Mouse (Mus musculus): Measurements from ENCODE around the gene Ptprj. TPM values are rescaled to one million over a fixed set of nuclear protein-coding genes. Genes with fewer than 3 reads are reported as not detected.
"Not testable (repeated sequence)": the region's sequence is repeated elsewhere in the genome, so short reads cannot be mapped to it uniquely, and the experiment has no call there.

Ptprj gene
- polyA plus RNA-seq, 1 experiment from 2014 or later: 5.4 TPM

DNA sequence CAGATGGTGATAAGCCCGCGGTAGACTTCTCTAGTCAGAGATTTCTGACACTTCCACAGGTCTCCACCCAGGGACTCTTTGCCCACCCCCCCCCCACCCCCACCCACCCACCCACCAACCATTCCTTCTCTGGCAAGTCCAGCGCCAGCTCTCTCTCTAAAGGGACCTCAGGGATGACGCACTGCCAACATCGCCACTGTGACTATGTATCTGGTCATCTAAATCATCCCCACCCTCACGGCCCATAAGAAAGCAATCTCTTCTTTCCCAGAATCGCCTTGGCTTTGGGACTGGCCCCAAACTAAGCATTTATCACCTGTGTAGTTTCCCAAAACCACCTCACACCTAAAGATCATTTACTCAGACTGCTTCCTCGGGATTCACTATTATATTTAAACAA lies 5.9 kb downstream of the Ptprj start:
- H3K9ac ChIP-seq (ENCODE audit: low read depth, low read length): no peak overlapping the region
- ATAC-seq: no peak
- H3K4me1 ChIP-seq (ENCODE audit: control insufficient read depth, insufficient read depth, low read length): peaks cover 6% of the 10 kb centered on the region
- H3K36me3 ChIP-seq (ENCODE audit: control insufficient read depth, insufficient read depth, low read length): no peaks in the 10 kb centered on the region
- no peak overlapping the region for H3K4me3 ChIP-seq (ENCODE audit: low read depth, low read length)
- no peak overlapping the region for H3K27ac ChIP-seq (ENCODE audit: low read length)
- H3K27me3 ChIP-seq (ENCODE audit: control insufficient read depth, insufficient read depth, low read depth, low read length): no peaks in the 10 kb centered on the region
- WGBS: 85% methylated on average over 7 of the region's 8 CpGs
- no peaks in the 10 kb centered on the region for H3K9me3 ChIP-seq (replicated peaks; ENCODE audit: control insufficient read depth, low read length, poor library complexity, severe bottlenecking)
- no peak overlapping the region for H3K4me2 ChIP-seq (ENCODE audit: low read length)

GRCm38 (mm10) chr2:90573640-90574526 lies 6.6 kb downstream of the Ptprj start:
- Histone ChIP-seq H3K9ac (ENCODE audit: low read depth, low read length) (no peak overlapping the region), H3K9me3 (replicated peaks; ENCODE audit: control insufficient read depth, low read length, poor library complexity, severe bottlenecking) (no peaks in the 10 kb centered on the region), H3K36me3 (ENCODE audit: control insufficient read depth, insufficient read depth, low read length) (no peaks in the 10 kb centered on the region), H3K4me2 (ENCODE audit: low read length) (no peak overlapping the region), H3K27me3 (ENCODE audit: control insufficient read depth, insufficient read depth, low read depth, low read length) (no peaks in the 10 kb centered on the region), H3K4me1 (ENCODE audit: control insufficient read depth, insufficient read depth, low read length) (peaks cover 4% of the 10 kb centered on the region), H3K4me3 (ENCODE audit: low read depth, low read length) (no peak overlapping the region), H3K27ac (ENCODE audit: low read length) (no peak overlapping the region)
- ATAC-seq: 0 out of 2 replicates have a peak, but pooled peaks have one; percentile 30
- 75% methylated on average over 17 of the region's 17 CpGs for WGBS

GRCm38 (mm10) chr2:90572126-90572525 lies 8.3 kb downstream of the Ptprj start:
- no peak for ATAC-seq

GRCm38 (mm10) chr2:90571399-90571798 lies 9.0 kb downstream of the Ptprj start:
- H3K4me1 ChIP-seq (ENCODE audit: control insufficient read depth, insufficient read depth, low read length): not testable (repeated sequence)
- 91% methylated on average over 6 of the region's 6 CpGs for WGBS

More at GRCm38 (mm10) chr2:90572126-90572525, 8.3 kb downstream of the Ptprj start:
- Histone ChIP-seq H3K4me2 (ENCODE audit: low read length) (no peak overlapping the region), H3K27me3 (ENCODE audit: control insufficient read depth, insufficient read depth, low read depth, low read length) (no peaks in the 10 kb centered on the region), H3K9me3 (replicated peaks; ENCODE audit: control insufficient read depth, low read length, poor library complexity, severe bottlenecking) (no peaks in the 10 kb centered on the region), H3K9ac (ENCODE audit: low read depth, low read length) (no peak overlapping the region), H3K27ac (ENCODE audit: low read length) (no peak overlapping the region), H3K4me1 (ENCODE audit: control insufficient read depth, insufficient read depth, low read length) (no peaks in the 10 kb centered on the region), H3K4me3 (ENCODE audit: low read depth, low read length) (no peak overlapping the region), H3K36me3 (ENCODE audit: control insufficient read depth, insufficient read depth, low read length) (no peaks in the 10 kb centered on the region)
- WGBS: 71% methylated on average over 5 of the region's 5 CpGs

DNA sequence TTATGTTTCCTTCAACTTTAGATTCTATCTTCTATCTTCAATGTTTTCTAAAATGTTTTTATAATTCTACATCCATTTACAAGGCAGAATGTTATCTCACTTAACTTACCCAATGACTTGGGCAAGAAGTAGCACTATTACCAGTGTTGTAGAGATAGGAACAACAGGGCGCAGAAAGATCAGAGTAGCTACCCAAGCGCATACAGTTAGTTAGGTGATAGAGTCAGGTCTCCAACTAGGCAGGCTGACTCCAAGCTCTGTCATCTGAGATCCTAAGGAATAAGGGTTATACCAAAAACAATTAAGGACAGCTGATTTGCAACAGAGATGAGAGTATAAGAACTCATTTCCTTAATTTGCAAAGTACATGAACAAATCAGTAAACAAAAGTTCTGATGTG lies 9.6 kb downstream of the Ptprj start:
- no peak overlapping the region for H3K4me2 ChIP-seq (ENCODE audit: low read length)
- H3K9me3 ChIP-seq (replicated peaks; ENCODE audit: control insufficient read depth, low read length, poor library complexity, severe bottlenecking): no peaks in the 10 kb centered on the region
- WGBS: 96% methylated on average over 2 of the region's 2 CpGs
- ATAC-seq: no peak
- no peaks in the 10 kb centered on the region for H3K27me3 ChIP-seq (ENCODE audit: control insufficient read depth, insufficient read depth, low read depth, low read length)
- no peak overlapping the region for H3K4me3 ChIP-seq (ENCODE audit: low read depth, low read length)
- no peak overlapping the region for H3K27ac ChIP-seq (ENCODE audit: low read length)
- no peak overlapping the region for H3K9ac ChIP-seq (ENCODE audit: low read depth, low read length)
- H3K36me3 ChIP-seq (ENCODE audit: control insufficient read depth, insufficient read depth, low read length): no peaks in the 10 kb centered on the region
- no peaks in the 10 kb centered on the region for H3K4me1 ChIP-seq (ENCODE audit: control insufficient read depth, insufficient read depth, low read length)

More at GRCm38 (mm10) chr2:90571399-90571798, 9.0 kb downstream of the Ptprj start:
- not testable (repeated sequence) for H3K27ac ChIP-seq (ENCODE audit: low read length); H3K9ac ChIP-seq (ENCODE audit: low read depth, low read length); H3K27me3 ChIP-seq (ENCODE audit: control insufficient read depth, insufficient read depth, low read depth, low read length); H3K9me3 ChIP-seq (replicated peaks; ENCODE audit: control insufficient read depth, low read length, poor library complexity, severe bottlenecking); H3K36me3 ChIP-seq (ENCODE audit: control insufficient read depth, insufficient read depth, low read length); H3K4me3 ChIP-seq (ENCODE audit: low read depth, low read length); H3K4me2 ChIP-seq (ENCODE audit: low read length); ATAC-seq

DNA sequence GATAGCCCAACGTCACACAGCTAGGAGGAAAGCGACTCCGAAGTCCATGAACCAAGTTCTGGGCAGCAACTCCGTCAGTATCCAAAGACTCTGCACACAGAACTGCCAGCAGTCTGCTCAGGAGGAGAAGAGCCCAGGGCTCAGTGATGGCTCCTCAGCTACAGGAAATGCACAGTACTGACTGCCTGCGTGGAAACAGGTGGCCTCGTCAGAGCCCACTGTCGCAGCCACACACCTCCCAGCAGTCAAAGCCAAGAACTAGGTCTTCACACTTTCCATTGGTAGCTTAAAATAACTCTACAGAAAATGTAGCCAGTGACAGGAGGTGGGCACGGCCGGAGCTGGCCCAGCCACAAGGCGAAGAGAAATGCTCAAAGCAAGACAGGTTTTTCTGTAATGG lies 10.2 kb downstream of the Ptprj start:
- no peaks in the 10 kb centered on the region for H3K4me1 ChIP-seq (ENCODE audit: control insufficient read depth, insufficient read depth, low read length)
- no peak for ATAC-seq
- no peak overlapping the region for H3K4me3 ChIP-seq (ENCODE audit: low read depth, low read length)
- H3K9ac ChIP-seq (ENCODE audit: low read depth, low read length): no peak overlapping the region
- H3K36me3 ChIP-seq (ENCODE audit: control insufficient read depth, insufficient read depth, low read length): no peaks in the 10 kb centered on the region
- no peaks in the 10 kb centered on the region for H3K27me3 ChIP-seq (ENCODE audit: control insufficient read depth, insufficient read depth, low read depth, low read length)
- H3K27ac ChIP-seq (ENCODE audit: low read length): no peak overlapping the region
- WGBS: 91% methylated on average over 10 of the region's 10 CpGs
- H3K9me3 ChIP-seq (replicated peaks; ENCODE audit: control insufficient read depth, low read length, poor library complexity, severe bottlenecking): no peaks in the 10 kb centered on the region
- no peak overlapping the region for H3K4me2 ChIP-seq (ENCODE audit: low read length)

GRCm38 (mm10) chr2:90568961-90569481 lies 11.4 kb downstream of the Ptprj start:
- no peak; the same call in 1 of the 2 replicates for ATAC-seq
- H3K9ac ChIP-seq (ENCODE audit: low read depth, low read length): no peak overlapping the region
- H3K27ac ChIP-seq (ENCODE audit: low read length): no peak overlapping the region
- H3K4me2 ChIP-seq (ENCODE audit: low read length): no peak overlapping the region
- no peak overlapping the region for H3K4me3 ChIP-seq (ENCODE audit: low read depth, low read length)
- no peaks in the 10 kb centered on the region for H3K36me3 ChIP-seq (ENCODE audit: control insufficient read depth, insufficient read depth, low read length)
- no peaks in the 10 kb centered on the region for H3K9me3 ChIP-seq (replicated peaks; ENCODE audit: control insufficient read depth, low read length, poor library complexity, severe bottlenecking)
- 87% methylated on average over 7 of the region's 7 CpGs for WGBS
- H3K27me3 ChIP-seq (ENCODE audit: control insufficient read depth, insufficient read depth, low read depth, low read length): no peaks in the 10 kb centered on the region
- no peaks in the 10 kb centered on the region for H3K4me1 ChIP-seq (ENCODE audit: control insufficient read depth, insufficient read depth, low read length)

DNA sequence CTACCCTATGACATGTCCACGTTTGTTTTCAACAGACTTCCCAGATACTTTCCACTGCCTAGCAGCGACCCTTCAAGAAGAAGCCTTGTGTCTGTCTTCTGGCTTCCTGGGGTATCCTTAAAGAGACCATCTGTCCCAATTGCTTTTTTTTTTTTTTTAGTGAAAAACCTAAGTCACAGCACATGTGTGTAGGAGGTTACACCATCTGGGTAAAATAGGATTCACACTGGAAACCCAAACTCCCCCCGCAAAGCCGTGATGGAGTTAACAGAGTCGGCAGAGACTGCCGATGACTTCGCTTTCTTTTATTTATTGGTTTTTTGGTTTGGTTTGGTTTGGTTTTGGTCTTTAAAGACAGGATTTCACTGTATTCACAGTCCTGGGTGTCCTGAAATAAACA lies 12.4 kb downstream of the Ptprj start:
- Histone ChIP-seq H3K4me2 (ENCODE audit: low read length) (no peak overlapping the region), H3K36me3 (ENCODE audit: control insufficient read depth, insufficient read depth, low read length) (no peaks in the 10 kb centered on the region), H3K9ac (ENCODE audit: low read depth, low read length) (no peak overlapping the region), H3K27ac (ENCODE audit: low read length) (no peak overlapping the region), H3K4me1 (ENCODE audit: control insufficient read depth, insufficient read depth, low read length) (no peaks in the 10 kb centered on the region), H3K27me3 (ENCODE audit: control insufficient read depth, insufficient read depth, low read depth, low read length) (no peaks in the 10 kb centered on the region), H3K4me3 (ENCODE audit: low read depth, low read length) (no peak overlapping the region), H3K9me3 (replicated peaks; ENCODE audit: control insufficient read depth, low read length, poor library complexity, severe bottlenecking) (no peaks in the 10 kb centered on the region)
- no peak for ATAC-seq
- 93% methylated on average over 7 of the region's 7 CpGs for WGBS

DNA sequence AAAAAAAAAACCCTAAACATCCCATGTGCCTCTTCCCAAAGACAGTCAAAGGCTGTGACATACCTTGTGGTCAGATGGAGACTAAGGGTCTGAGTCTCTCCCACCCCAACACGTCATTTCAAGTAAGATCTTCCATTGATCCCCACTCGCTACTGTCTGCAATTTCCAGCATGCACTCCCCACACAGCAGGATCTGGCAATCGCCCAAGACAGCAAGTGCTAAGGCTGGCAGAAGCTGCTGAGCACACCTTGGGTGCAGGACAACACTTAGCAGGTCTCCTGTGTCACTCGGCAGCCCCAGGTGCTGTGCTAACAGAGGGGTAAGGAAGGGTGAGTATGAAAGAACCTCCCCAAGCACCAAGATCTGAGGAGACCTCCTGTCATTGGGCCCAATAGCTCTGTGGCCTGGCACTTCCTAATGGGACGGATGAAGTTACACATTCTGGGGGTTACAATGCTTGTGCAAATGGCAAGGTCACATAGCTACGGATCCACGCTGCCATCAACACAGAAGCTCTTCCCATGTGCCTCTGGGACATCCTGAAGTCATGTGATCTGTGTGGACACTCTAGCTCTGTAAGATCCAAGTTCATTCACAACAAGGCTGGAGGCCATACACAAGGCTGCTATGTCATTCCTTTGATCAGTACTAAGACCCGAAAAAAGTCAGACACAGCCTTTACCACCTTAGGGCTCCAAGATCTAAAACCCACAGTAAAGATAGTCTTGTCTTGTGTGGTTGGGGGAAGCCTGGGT lies 13.5 kb downstream of the Ptprj start:
- Histone ChIP-seq H3K27me3 (ENCODE audit: control insufficient read depth, insufficient read depth, low read depth, low read length) (no peaks in the 10 kb centered on the region), H3K36me3 (ENCODE audit: control insufficient read depth, insufficient read depth, low read length) (no peaks in the 10 kb centered on the region), H3K9ac (ENCODE audit: low read depth, low read length) (no peak overlapping the region), H3K4me1 (ENCODE audit: control insufficient read depth, insufficient read depth, low read length) (no peaks in the 10 kb centered on the region), H3K9me3 (replicated peaks; ENCODE audit: control insufficient read depth, low read length, poor library complexity, severe bottlenecking) (no peaks in the 10 kb centered on the region), H3K4me2 (ENCODE audit: low read length) (no peak overlapping the region), H3K27ac (ENCODE audit: low read length) (no peak overlapping the region), H3K4me3 (ENCODE audit: low read depth, low read length) (no peak overlapping the region)
- no peak for ATAC-seq
- 76% methylated on average over 8 of the region's 8 CpGs for WGBS

Data from midbrain, embryonic 16.5 days (tissue).